Mouse (Mus musculus): ENCODE measurements at regions not wholly inside any gene's neighbourhood (a gene's known extent, or its start where the extent isn't known, plus 50 kb on each side); places are given as distances from the start of the nearest gene placed in this dataset.
A peak's percentile ranks its signal among the peaks of the same experiment; 100 is the strongest.
"Not testable (repeated sequence)": the region's sequence is repeated elsewhere in the genome, so short reads cannot be mapped to it uniquely, and the experiment has no call there.

GRCm38 (mm10) chr8:56927166-56927565 lies 376.3 kb downstream of the Fbxo8 start:
- no peak for DNase-seq (ENCODE audit: low read depth)

- DNase-seq (ENCODE audit: low read depth), result no peak
Observed at GRCm38 (mm10) chr8:56929076-56929475, 378.2 kb downstream of the Fbxo8 start.

GRCm38 (mm10) chr8:56932421-56932820 lies 381.5 kb downstream of the Fbxo8 start:
- no peak for DNase-seq (ENCODE audit: low read depth)

GRCm38 (mm10) chr8:56962186-56962585 lies 358.6 kb upstream of the Hand2 start:
- no peak for DNase-seq (ENCODE audit: low read depth)

DNA sequence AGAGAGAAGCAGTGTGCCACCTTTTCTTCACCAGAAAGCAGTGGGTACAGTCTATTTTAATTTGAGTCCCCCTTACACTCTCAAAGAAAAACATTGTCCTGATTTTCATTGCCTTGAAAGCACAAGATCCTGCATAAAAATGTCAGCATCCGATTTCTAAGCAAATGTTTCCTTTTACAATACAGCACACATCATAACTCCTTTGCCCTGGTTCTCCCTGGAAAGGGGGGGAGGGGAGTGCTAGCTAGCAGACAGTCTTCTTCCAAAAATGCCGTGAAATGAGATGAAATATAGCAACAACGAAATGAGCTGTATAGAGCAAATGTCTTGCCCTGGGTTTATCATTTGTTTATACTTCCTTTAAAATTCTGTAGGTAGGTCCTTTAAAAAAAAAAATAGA lies 350.5 kb upstream of the Hand2 start:
- DNase-seq (ENCODE audit: low read depth), result no peak

- DNase-seq (ENCODE audit: low read depth), result no peak
Observed at GRCm38 (mm10) chr8:56978994-56979393, 341.8 kb upstream of the Hand2 start.

- DNase-seq (ENCODE audit: low read depth), result no peak
Observed at GRCm38 (mm10) chr8:56979416-56979815, 341.4 kb upstream of the Hand2 start.

- no peak for DNase-seq (ENCODE audit: low read depth)
Observed at GRCm38 (mm10) chr8:57010318-57011024, 310.3 kb upstream of the Hand2 start.

GRCm38 (mm10) chr8:57013813-57014320 lies 306.9 kb upstream of the Hand2 start:
- peak; percentile 5 for DNase-seq (ENCODE audit: low read depth)

- no peak for DNase-seq (ENCODE audit: low read depth)
Observed at GRCm38 (mm10) chr8:57016329-57016728, 304.5 kb upstream of the Hand2 start.

DNA sequence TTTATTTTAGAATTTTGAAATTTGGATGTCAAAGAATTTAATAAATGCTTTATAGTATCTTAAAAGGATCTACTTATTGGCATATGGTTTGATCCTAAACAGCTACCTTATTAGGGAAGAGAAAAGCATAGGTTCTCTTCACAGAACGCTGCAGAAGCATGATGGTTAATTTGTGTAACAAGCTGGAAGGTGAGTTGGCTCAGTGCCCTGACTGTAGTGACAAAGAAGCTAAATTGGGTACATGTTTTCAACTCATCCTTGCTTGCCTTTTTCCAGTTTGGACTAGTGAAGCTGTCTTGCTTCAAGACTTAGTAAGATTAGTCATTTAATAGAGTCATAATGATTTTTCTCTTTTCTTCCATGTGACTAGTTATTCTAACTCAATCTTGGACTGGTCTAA lies 292.7 kb upstream of the Hand2 start:
- DNase-seq (ENCODE audit: low read depth), result not testable (repeated sequence)

GRCm38 (mm10) chr8:57048490-57048889 lies 272.3 kb upstream of the Hand2 start:
- DNase-seq (ENCODE audit: low read depth), result no peak

- no peak for DNase-seq (ENCODE audit: low read depth)
Observed at GRCm38 (mm10) chr8:57048909-57049308, 271.9 kb upstream of the Hand2 start.

DNA sequence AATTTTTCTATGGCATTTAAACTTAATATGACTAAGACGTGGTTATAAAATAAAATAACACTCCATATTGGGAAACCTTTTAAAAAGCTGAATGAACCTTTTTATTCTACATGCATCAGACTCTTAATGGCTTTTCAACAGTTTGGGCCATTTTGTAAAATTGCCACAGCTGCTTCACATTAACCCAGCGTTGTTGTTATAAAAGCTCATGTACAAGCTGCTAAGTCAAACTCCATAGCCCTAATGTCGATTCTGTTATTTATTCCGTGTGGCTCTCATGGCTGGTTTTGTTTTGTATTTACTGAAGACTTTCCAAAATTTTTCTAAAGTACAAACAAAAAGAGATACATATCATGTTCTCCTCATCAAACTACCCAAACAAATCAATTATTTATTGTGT lies 268.1 kb upstream of the Hand2 start:
- DNase-seq (ENCODE audit: low read depth), result no peak

- no peak for DNase-seq (ENCODE audit: low read depth)
Observed at GRCm38 (mm10) chr8:57076995-57077394, 243.8 kb upstream of the Hand2 start.

DNA sequence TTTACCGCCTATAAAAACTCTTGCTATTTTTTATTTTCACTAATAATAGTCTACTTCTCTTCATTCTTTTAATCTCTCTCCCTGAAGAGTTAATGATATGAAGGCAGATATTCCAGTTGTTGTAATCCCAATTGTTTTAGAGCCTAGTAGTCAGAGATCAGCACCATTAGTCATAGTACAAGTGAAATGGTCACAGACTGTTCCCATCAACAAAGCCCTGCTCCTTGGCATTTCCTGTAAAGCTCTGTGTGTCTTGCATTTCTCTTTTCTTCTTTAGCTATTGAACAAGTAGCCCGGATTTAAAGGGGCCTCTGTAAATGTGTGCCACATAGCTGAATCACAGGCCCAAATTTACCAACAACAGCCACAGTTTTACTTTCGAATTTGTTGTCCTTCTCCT lies 234.0 kb upstream of the Hand2 start:
- no peak for DNase-seq (ENCODE audit: low read depth)

DNA sequence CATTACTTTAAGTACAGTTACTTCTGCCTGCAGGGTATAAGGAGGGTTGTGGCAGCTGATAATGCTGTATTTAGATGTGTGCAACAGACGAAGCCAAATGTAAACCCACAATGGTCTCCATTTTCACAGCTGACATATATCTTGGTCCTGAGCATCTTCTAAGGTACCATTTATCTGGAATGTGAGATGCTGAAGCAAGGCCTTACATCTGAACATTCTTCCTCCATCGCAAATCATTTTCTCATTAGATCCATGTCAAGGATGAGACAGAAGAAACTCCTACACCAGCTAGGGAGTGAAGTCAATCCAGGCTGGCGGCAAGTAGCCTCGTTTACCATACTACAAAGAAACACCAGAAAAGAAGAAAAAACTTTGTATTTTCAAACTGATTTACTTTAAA lies 228.4 kb upstream of the Hand2 start:
- DNase-seq (ENCODE audit: low read depth), result no peak

- DNase-seq (ENCODE audit: low read depth), result no peak
Observed at GRCm38 (mm10) chr8:57095169-57095568, 225.6 kb upstream of the Hand2 start.

DNA sequence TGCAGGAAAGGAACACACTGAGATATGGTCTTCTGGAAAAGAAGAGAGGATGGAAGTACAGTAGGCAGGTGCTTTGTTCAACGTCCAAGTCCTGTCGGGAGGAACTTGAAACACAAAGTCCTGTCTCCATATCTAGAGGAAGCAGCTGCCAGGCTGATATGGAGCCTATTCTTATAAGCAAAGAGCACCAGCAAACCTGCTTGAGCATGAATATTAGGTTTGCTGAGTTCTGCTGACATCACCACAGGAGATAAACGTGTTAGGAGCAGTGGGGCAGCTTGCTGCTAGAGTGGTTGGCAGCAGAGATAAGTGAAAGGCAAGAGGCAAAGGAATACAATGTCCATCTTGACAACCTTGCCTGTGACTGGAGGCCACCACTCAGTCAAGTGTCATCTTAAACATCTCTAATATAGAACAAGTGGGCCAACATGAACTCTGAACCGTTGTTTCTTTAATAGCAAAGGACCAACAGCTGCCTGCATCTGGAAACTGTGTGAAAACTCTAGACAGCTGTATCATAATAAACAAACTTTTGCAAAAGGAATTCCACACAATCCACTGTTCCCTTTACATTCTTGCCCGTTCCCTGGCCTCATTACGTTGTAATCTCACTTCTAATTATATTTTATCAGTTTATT lies 209.9 kb upstream of the Hand2 start:
- not testable (repeated sequence) for DNase-seq (ENCODE audit: low read depth)

GRCm38 (mm10) chr8:57111403-57111771 lies 209.4 kb upstream of the Hand2 start:
- no peak for DNase-seq (ENCODE audit: low read depth)

DNA sequence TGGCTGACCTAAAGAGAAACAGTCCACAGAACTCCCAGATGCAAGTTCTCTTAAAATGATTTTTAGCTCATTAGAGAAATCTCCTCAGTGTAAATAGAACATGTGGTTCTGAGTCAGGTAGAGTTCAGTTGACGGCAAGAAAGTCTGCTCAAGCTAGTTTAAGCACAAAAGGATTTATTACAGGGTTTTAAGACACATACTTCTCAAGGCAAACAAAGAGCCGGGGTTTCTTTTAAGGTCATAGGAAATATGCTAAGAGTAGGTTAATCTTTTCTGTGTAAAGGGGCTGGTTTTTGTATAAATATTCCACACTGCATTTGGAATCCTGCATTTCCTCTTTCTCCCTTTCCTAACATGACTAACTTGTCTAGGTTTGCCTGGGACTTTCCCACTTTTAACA lies 206.9 kb upstream of the Hand2 start:
- DNase-seq (ENCODE audit: low read depth), result no peak

- no peak for DNase-seq (ENCODE audit: low read depth)
Observed at GRCm38 (mm10) chr8:57115303-57115702, 205.5 kb upstream of the Hand2 start.

DNA sequence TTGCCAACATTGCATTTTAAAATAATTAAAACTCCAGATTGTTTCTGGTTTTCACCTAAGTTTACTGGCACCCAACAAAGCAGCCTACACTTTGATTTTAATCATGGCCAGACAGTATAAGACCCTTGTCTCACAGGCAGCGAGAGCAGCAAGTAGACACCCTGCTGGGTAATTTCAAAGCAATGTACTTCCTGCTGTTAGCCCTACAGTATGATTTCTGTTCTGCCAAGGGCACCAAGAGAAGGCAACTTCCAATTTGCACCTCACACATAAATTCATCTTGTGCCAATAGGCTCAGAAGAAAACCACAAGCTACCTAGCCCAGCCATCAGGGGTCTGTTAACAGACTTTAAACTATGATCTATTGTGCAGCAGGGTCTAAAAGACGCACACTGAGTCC lies 186.7 kb upstream of the Hand2 start:
- no peak for DNase-seq (ENCODE audit: low read depth)

DNA sequence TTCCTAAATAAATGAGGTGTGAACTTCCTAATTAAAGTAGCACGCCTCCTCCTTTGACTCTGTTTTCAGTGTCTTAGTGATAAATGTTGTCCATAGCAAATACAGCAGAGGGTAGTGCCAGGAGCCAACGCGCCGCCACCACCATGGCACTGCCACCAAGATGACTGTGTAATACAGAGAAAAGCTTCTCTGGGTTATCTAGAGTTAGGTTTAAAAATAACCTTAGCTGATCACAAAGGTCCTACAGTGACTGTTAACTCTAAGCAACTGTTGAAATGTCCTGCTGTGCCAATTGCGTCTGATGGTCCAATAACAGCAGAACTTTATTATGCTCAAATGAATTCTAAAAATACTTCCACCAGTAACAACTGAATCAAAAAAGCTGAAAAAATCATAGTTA lies 186.1 kb upstream of the Hand2 start:
- DNase-seq (ENCODE audit: low read depth), result no peak
